Mouse (Mus musculus): ENCODE results near the gene Sorl1. TPM values are rescaled to one million over a fixed set of nuclear protein-coding genes. Genes with fewer than 3 reads are reported as not detected.

Gene Sorl1
- polyA plus RNA-seq, 1 experiment, result under 0.01 TPM

DNA sequence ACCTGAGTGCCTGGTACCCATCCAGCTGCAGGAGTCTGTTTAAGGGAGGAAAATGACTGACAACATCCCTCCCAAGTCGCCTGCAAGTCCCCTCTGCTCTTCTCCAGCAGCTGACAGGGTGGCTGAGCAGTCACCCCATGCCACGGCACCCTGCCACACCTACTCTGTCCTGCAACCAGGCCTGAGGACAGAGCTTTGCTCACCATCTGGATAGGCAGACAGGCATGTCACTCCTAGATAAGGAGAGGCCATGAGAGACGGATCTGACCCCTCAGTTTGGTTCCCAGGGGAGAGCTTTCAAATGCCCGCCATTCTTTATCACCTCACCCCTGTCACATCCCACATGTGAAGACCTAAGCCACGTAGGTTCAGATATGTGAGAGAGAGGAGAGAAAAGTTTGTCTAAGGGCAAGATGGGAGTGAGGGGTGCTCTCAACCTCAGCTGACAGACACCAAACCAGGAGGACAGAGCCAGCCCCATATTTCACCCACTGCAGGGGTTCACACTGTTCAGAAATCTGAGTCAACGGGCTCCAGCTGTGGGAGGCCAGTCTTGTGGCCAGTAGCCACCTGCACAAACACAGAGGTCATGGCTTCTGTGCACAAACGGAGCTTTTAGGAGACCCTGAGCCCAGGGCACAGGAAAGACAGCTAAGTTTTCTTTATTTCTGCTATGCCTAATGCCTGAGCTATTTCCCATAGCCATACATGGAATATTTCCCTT is 104.6 kb downstream of the Sorl1 start:
- Histone ChIP-seq H3K79me2 (ENCODE audit: control insufficient read depth, insufficient read depth) (no peaks in the 10 kb centered on the region), H3K27me3 (ENCODE audit: control insufficient read depth, insufficient read depth, insufficient read length) (peaks cover 19% of the 10 kb centered on the region), H3K4me2 (ENCODE audit: low read depth) (no peak overlapping the region), H3K36me3 (ENCODE audit: control insufficient read depth, insufficient read depth) (no peaks in the 10 kb centered on the region), H3ac (ENCODE audit: control insufficient read depth, insufficient read length) (no peak overlapping the region), H3K4me3 (no peak overlapping the region)
- TF ChIP-seq TCF12 (IDR thresholded peaks at IDR 0.05; ENCODE audit: insufficient read depth, poor library complexity, severe bottlenecking) (no peak), MAX (IDR thresholded peaks at IDR 0.05; ENCODE audit: low read depth) (no peak), POLR2A (IDR thresholded peaks at IDR 0.05; ENCODE audit: insufficient read length, low read depth) (no peak), MYOD1 (IDR thresholded peaks at IDR 0.05; ENCODE audit: control insufficient read depth in 1 of 3, insufficient read length in 2 of 3, low read depth in 2 of 3) (no peak), USF1 (IDR thresholded peaks at IDR 0.05; ENCODE audit: low read depth) (no peak)

DNA sequence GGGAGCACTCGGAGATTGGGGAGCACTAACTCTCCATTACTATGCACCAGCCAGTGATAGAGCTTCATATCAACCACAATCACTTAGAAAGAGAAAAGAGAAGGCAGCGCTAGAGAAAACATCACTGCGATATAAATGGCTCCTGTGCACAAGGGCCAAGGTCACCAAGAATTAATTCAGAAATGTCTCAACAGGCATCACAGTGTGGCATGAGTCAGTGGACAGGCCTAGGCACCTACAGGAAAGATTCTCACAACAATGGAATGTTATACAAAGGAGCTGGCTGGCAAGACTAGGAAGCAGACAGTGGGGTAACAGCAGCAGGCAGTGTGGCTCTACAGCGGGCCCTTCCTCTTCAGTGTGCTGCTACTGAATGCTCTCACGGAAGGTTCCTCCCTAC is 115.6 kb downstream of the Sorl1 start:
- no peak overlapping the region for H3ac ChIP-seq (ENCODE audit: control insufficient read depth, insufficient read length)
- no peaks in the 10 kb centered on the region for H3K36me3 ChIP-seq (ENCODE audit: control insufficient read depth, insufficient read depth)
- no peak overlapping the region for H3K4me2 ChIP-seq (ENCODE audit: low read depth)
- TF ChIP-seq SRF (IDR thresholded peaks at IDR 0.05; ENCODE audit: control insufficient read depth, insufficient read length, low read depth), result no peak
- TF ChIP-seq USF1 (IDR thresholded peaks at IDR 0.05; ENCODE audit: low read depth), result no peak
- no peak for TF ChIP-seq E2F4 (IDR thresholded peaks at IDR 0.05; ENCODE audit: insufficient read depth)
- no peak for TF ChIP-seq REST (IDR thresholded peaks at IDR 0.05; ENCODE audit: insufficient read depth, insufficient read length)
- no peak for TF ChIP-seq TCF3 (IDR thresholded peaks at IDR 0.05; ENCODE audit: insufficient read length, low read depth)
- no peak for TF ChIP-seq POLR2A (IDR thresholded peaks at IDR 0.05; ENCODE audit: insufficient read length, low read depth)
- TF ChIP-seq MYOG (IDR thresholded peaks at IDR 0.05; ENCODE audit: control insufficient read depth in 1 of 3, insufficient read depth in 1 of 3, insufficient read length in 2 of 3, low read depth in 2 of 3), result no peak
- no peaks in the 10 kb centered on the region for H3K27me3 ChIP-seq (ENCODE audit: control insufficient read depth, insufficient read depth, insufficient read length)
- H3K4me3 ChIP-seq, result no peak overlapping the region
- no peaks in the 10 kb centered on the region for H3K79me2 ChIP-seq (ENCODE audit: control insufficient read depth, insufficient read depth)

DNA sequence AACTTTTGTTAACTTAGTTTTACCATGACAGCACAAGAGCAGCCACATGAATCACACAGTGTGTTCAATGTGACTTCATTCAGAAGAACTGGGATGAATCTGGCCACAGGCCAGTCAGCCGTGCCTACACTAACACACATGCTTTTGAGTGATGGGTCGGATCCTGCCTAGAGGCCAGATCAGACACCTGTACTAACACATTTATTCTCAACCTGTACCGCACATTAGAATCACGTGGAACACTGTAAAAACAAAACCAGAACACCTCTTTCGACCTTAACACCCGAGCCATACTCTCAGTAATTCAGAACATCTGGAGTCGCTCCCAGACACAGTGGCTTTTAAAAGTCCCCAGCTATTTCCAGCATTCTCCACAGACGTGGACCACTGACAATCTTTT is 119.0 kb downstream of the Sorl1 start:
- no peaks in the 10 kb centered on the region for H3K79me2 ChIP-seq (ENCODE audit: control insufficient read depth, insufficient read depth)
- no peak overlapping the region for H3ac ChIP-seq (ENCODE audit: control insufficient read depth, insufficient read length)
- H3K4me3 ChIP-seq, result no peak overlapping the region
- no peaks in the 10 kb centered on the region for H3K36me3 ChIP-seq (ENCODE audit: control insufficient read depth, insufficient read depth)
- no peaks in the 10 kb centered on the region for H3K27me3 ChIP-seq (ENCODE audit: control insufficient read depth, insufficient read depth, insufficient read length)
- TF ChIP-seq POLR2A (IDR thresholded peaks at IDR 0.05; ENCODE audit: insufficient read length, low read depth) (no peak), USF1 (IDR thresholded peaks at IDR 0.05; ENCODE audit: low read depth) (no peak), TCF12 (IDR thresholded peaks at IDR 0.05; ENCODE audit: insufficient read depth, poor library complexity, severe bottlenecking) (no peak), MYOD1 (IDR thresholded peaks at IDR 0.05; ENCODE audit: control insufficient read depth in 1 of 3, insufficient read length in 2 of 3, low read depth in 2 of 3) (no peak), E2F4 (IDR thresholded peaks at IDR 0.05; ENCODE audit: insufficient read depth) (no peak)
- no peak overlapping the region for H3K4me2 ChIP-seq (ENCODE audit: low read depth)

DNA sequence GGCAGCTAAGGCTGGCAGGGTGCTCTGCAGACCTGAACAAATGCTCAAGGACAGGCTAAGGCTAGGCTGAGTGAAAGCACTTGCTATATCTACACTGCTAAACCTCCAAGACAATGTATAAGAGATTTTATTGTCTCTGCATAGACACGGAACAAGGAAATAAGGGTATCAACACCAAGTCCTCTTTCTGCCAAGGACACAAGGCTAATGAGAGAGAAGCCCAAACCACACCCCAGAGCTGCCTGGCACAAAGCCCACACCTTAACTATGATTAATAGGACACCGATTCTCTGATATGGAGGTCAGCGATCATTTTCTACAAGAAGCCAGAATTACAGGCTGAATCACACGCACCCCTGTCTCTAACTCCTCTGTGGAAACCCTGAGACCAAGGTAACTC is 120.0 kb downstream of the Sorl1 start:
- Histone ChIP-seq H3K79me2 (ENCODE audit: control insufficient read depth, insufficient read depth) (no peaks in the 10 kb centered on the region), H3K4me2 (ENCODE audit: low read depth) (no peak overlapping the region), H3K36me3 (ENCODE audit: control insufficient read depth, insufficient read depth) (no peaks in the 10 kb centered on the region), H3K27me3 (ENCODE audit: control insufficient read depth, insufficient read depth, insufficient read length) (no peaks in the 10 kb centered on the region), H3ac (ENCODE audit: control insufficient read depth, insufficient read length) (no peak overlapping the region), H3K4me3 (no peak overlapping the region)
- no peak for TF ChIP-seq TCF3 (IDR thresholded peaks at IDR 0.05; ENCODE audit: insufficient read length, low read depth)
- no peak for TF ChIP-seq USF1 (IDR thresholded peaks at IDR 0.05; ENCODE audit: low read depth)
- TF ChIP-seq POLR2AphosphoS2 (IDR thresholded peaks at IDR 0.05; ENCODE audit: insufficient read length, low read depth), result no peak
- TF ChIP-seq SRF (IDR thresholded peaks at IDR 0.05; ENCODE audit: control insufficient read depth, insufficient read length, low read depth), result no peak
- no peak for TF ChIP-seq POLR2A (IDR thresholded peaks at IDR 0.05; ENCODE audit: insufficient read length, low read depth)
- no peak for TF ChIP-seq MYOG (IDR thresholded peaks at IDR 0.05; ENCODE audit: control insufficient read depth in 1 of 3, insufficient read depth in 1 of 3, insufficient read length in 2 of 3, low read depth in 2 of 3)
- no peak for TF ChIP-seq E2F4 (IDR thresholded peaks at IDR 0.05; ENCODE audit: insufficient read depth)
- TF ChIP-seq CEBPB (IDR thresholded peaks at IDR 0.05; ENCODE audit: insufficient read depth, poor library complexity, severe bottlenecking), result no peak

DNA sequence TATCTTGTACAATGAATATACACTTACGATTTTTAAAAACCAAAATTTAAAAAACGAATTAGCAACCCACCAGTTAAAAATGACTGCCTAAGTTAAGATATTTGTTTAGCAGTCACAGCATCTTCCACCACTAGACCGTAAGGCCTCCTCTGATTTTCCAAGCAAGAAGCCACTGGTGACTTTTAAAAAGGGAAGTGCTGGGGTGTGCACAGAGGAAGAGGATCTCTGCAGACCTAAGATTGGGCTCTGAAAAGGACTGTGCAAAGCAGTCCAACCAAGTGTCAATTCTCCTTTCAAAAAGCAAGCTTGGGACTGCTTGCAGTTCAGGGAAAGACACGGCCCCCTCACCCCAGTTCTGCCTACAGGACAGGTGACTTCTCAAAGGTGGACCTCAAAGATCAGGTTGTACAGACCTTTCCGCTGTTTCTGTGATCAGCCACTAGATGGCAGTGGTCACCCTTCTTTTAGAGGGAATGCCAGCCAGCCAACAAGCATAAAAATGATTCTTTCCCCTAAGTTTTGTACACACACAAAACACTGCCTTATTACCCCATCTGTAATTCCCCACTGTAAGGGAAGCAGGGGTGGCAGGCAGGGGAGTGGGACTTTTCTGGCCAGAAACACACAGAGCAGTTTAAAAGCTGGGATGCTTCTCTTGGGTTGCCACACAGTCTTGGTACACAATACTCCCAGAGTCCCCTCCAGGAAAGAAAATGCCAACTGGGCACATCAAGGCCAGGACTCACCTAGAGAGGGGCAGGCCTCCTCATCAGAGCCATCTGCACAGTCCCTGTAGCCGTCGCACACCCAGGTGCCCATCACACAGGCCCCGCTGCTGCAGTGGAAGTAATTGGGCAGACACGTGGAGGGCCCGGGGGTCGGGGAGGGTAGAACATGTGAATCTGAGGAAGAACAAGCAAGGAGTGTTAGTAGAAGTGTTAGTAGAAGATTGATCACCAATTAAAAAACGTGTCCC is 124.3 kb downstream of the Sorl1 start:
- TF ChIP-seq E2F4 (IDR thresholded peaks at IDR 0.05; ENCODE audit: insufficient read depth), result no peak
- no peak for TF ChIP-seq TCF12 (IDR thresholded peaks at IDR 0.05; ENCODE audit: insufficient read depth, poor library complexity, severe bottlenecking)
- TF ChIP-seq USF1 (IDR thresholded peaks at IDR 0.05; ENCODE audit: low read depth), result no peak
- no peak for TF ChIP-seq MYOG (IDR thresholded peaks at IDR 0.05; ENCODE audit: control insufficient read depth in 1 of 3, insufficient read depth in 1 of 3, insufficient read length in 2 of 3, low read depth in 2 of 3)
- no peak for TF ChIP-seq POLR2AphosphoS2 (IDR thresholded peaks at IDR 0.05; ENCODE audit: insufficient read length, low read depth)
- TF ChIP-seq TCF3 (IDR thresholded peaks at IDR 0.05; ENCODE audit: insufficient read length, low read depth), result no peak
- TF ChIP-seq POLR2A (IDR thresholded peaks at IDR 0.05; ENCODE audit: insufficient read length, low read depth), result no peak
- no peak for TF ChIP-seq SRF (IDR thresholded peaks at IDR 0.05; ENCODE audit: control insufficient read depth, insufficient read length, low read depth)
- TF ChIP-seq MAX (IDR thresholded peaks at IDR 0.05; ENCODE audit: low read depth), result no peak
- TF ChIP-seq REST (IDR thresholded peaks at IDR 0.05; ENCODE audit: insufficient read depth, insufficient read length), result no peak
- no peak for TF ChIP-seq MYOD1 (IDR thresholded peaks at IDR 0.05; ENCODE audit: control insufficient read depth in 1 of 3, insufficient read length in 2 of 3, low read depth in 2 of 3)
- H3ac ChIP-seq (ENCODE audit: control insufficient read depth, insufficient read length), result no peak overlapping the region
- H3K4me3 ChIP-seq, result no peak overlapping the region
- peaks cover under 1% of the 10 kb centered on the region for H3K27me3 ChIP-seq (ENCODE audit: control insufficient read depth, insufficient read depth, insufficient read length)
- no peaks in the 10 kb centered on the region for H3K36me3 ChIP-seq (ENCODE audit: control insufficient read depth, insufficient read depth)
- no peaks in the 10 kb centered on the region for H3K79me2 ChIP-seq (ENCODE audit: control insufficient read depth, insufficient read depth)
- no peak overlapping the region for H3K4me2 ChIP-seq (ENCODE audit: low read depth)

Measured in myocyte (in vitro differentiated cells).